ENCODE assay signal across 18 mouse cellular contexts in the genomic region with DNA sequence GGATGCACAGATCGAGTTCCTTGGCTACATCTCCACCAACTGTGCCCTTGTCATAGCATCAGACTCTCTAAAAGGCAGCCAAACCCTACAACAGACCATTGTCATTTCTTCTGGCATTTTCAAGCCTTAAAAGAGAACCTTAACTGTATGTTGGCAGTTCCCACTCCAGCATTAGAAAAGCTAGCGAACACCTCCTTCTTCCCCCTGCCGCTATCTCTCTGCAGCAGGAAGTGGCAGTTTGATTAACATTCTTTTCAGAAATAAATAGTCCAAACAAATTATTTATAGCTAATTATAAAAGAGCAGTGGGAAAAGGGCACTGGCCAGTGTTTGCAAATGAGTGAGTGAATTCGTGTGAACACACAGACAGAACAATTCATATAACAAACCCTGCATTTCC.
"Had no signal": no experiment of that assay in that cellular context is flagged by ENCODE, and none has a peak within 500 bp of the region (broad histone marks: within the 10 kb centered on the region; RNA-seq: fewer than 3 reads in every experiment).

No protein-coding gene starts in this region.

- H3K27me3 ChIP-seq: midbrain, embryonic 13.5 days; neural tube, embryonic 13.5 days; neural tube, embryonic 15.5 days had no signal

- H3K36me3 ChIP-seq: midbrain, embryonic 13.5 days; midbrain, embryonic 15.5 days; neural tube, embryonic 13.5 days; neural tube, embryonic 15.5 days had no signal

- H3K4me1 ChIP-seq: midbrain, embryonic 13.5 days; midbrain, embryonic 15.5 days; neural tube, embryonic 13.5 days; neural tube, embryonic 15.5 days had no signal

- H3K9me3 ChIP-seq: midbrain, embryonic 13.5 days; midbrain, embryonic 15.5 days; neural tube, embryonic 13.5 days; neural tube, embryonic 15.5 days had no signal

- DNase-seq: lung, adult 18-20 months; lung, embryonic 14.5 days; lung, postnatal 10 days; retina, postnatal 1 day; right cerebral cortex, adult 18-20 months; right cerebral cortex, postnatal 25 days; right cerebral cortex, postnatal 4 days; spleen, adult 18-20 months; thymus, adult 18-20 months; thymus, postnatal 14 days; thymus, postnatal 36 days had no signal

- H3K9ac ChIP-seq: lung, embryonic 14.5 days; midbrain, embryonic 13.5 days; midbrain, embryonic 15.5 days; neural tube, embryonic 13.5 days; neural tube, embryonic 15.5 days had no signal

- ATAC-seq: midbrain, embryonic 13.5 days; midbrain, embryonic 15.5 days had no signal

- H3K4me2 ChIP-seq: lung, embryonic 14.5 days; midbrain, embryonic 11.5 days; midbrain, embryonic 13.5 days; midbrain, embryonic 15.5 days; neural tube, embryonic 13.5 days; neural tube, embryonic 15.5 days had no signal

- H3K27ac ChIP-seq: macrophage; midbrain, embryonic 13.5 days; midbrain, embryonic 15.5 days; neural tube, embryonic 13.5 days; neural tube, embryonic 15.5 days had no signal

- H3K4me3 ChIP-seq: midbrain, embryonic 13.5 days; midbrain, embryonic 15.5 days; myocyte; neural tube, embryonic 13.5 days; neural tube, embryonic 15.5 days had no signal
